Mouse (Mus musculus) G1E (cell line): ENCODE measurements at regions not wholly inside any gene's neighbourhood (a gene's known extent, or its start where the extent isn't known, plus 50 kb on each side); places are given as distances from the start of the nearest gene placed in this dataset.

Experiments used
- ATAC-seq: 2 replicates; pipeline ENCODE4 v1.8.0; 2016; ENCODE audit warnings: mild to moderate bottlenecking; ENCODE audit not compliant: insufficient number of reproducible peaks, poor library complexity, low FRiP score, severe bottlenecking; ENCODE audit errors: extremely low read depth
- DNase-seq: peaks from one replicate; pipeline ENCODE4 v3.0.0; 2012; ENCODE audit warnings: low spot score
- H3K27me3 ChIP-seq: 2 replicates; pipeline ENCODE4 v1.6.1; 2012; ENCODE audit warnings: mild to moderate bottlenecking, low read length, inconsistent platforms; ENCODE audit not compliant: insufficient read depth
- H3K36me3 ChIP-seq: replicated peaks from 2 replicates; pipeline ENCODE3; 2012; ENCODE audit warnings: mild to moderate bottlenecking, inconsistent platforms
- H3K4me1 ChIP-seq: 2 replicates; pipeline ENCODE4 v1.6.1; 2012; ENCODE audit warnings: low read depth, low read length, inconsistent platforms, mixed read lengths; ENCODE audit not compliant: insufficient read depth
- H3K4me3 ChIP-seq: 2 replicates; pipeline ENCODE4 v1.5.1; 2012; ENCODE audit warnings: low read depth, mild to moderate bottlenecking, inconsistent platforms, low read length, moderate library complexity, mixed read lengths
- H3K9me3 ChIP-seq: replicated peaks from 2 replicates; pipeline ENCODE4 v1.6.1; 2012; ENCODE audit warnings: inconsistent platforms
- CTCF ChIP-seq: IDR thresholded peaks from 2 replicates; pipeline ENCODE4 v1.5.1; 2012; ENCODE audit warnings: low read depth, low read length, inconsistent platforms, mixed read lengths
- GATA1 ChIP-seq: IDR thresholded peaks from 2 replicates; pipeline ENCODE4 v1.6.1; 2012; ENCODE audit warnings: borderline replicate concordance, low read length, inconsistent platforms, mixed read lengths
- GATA2 ChIP-seq: IDR thresholded peaks from 2 replicates; pipeline ENCODE4 v1.6.1; 2012; ENCODE audit warnings: low read depth, low read length, inconsistent platforms, borderline replicate concordance
- POLR2AphosphoS5 ChIP-seq: IDR thresholded peaks from 2 replicates; pipeline ENCODE4 v1.6.1; 2012; ENCODE audit warnings: low read depth, low read length, inconsistent platforms; ENCODE audit not compliant: insufficient replicate concordance
- TAL1 ChIP-seq: conservative IDR thresholded peaks from 2 replicates; pipeline ENCODE4 v1.6.1; 2012; ENCODE audit warnings: low read depth, low read length, inconsistent platforms, mixed read lengths

DNA sequence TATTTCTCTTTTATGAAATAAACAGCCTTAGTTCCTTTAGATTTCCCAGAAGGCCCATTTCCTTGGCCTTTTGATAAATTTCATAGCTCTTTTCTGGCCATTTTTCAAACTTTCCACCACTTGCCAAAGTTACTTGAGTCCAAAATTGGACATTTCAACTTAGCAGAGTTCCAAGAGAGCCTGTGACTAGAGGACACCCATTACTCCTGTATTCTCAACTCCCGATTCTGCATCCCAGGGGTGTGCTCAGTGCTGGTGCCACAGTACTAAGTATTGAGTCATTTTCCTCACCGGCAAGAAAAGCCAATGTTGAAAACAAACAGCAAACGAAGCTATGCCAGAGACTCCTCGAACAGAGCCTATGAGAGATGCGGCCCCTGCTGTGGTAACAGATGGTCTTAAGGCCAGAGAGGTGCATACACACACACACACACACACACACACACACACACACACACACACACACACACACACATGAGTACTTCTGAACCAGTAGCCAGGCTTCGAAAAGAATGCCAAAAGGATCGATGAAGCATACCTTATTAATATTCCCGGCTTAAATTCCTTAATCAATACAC is 126.5 kb downstream of the Tmx1 start:
- Histone ChIP-seq H3K9me3 (no peaks in the 10 kb centered on the region), H3K4me3 (no peak overlapping the region), H3K27me3 (peaks cover 6% of the 10 kb centered on the region; the same call in 1 of the 2 replicates), H3K4me1 (no peaks in the 10 kb centered on the region), H3K36me3 (no peaks in the 10 kb centered on the region)
- ATAC-seq (no peak), DNase-seq (no peak)
- TF ChIP-seq POLR2AphosphoS5 (no peak), GATA2 (no peak), GATA1 (no peak), CTCF (no peak), TAL1 (no peak)

DNA sequence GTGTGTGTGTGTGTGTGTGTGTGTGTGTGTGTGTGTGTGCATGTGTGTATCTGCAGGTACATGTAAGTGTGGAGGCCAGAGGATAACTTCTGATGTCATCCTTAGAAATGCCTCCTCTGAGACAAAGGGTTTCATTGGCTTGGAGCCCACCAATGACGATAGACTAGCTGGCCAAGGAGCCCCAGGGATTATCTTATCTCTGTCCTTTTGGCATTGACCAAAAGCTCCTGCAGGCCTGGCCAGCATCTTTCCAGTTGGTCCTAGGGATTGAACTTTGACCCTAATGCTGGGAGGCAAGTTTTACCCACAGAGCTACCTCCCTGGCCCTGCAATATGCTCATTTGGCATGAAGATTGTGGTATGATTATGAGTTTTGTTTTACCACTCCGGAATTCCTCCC is 133.3 kb downstream of the Tmx1 start:
- no peak for ATAC-seq
- no peaks in the 10 kb centered on the region for H3K9me3 ChIP-seq

DNA sequence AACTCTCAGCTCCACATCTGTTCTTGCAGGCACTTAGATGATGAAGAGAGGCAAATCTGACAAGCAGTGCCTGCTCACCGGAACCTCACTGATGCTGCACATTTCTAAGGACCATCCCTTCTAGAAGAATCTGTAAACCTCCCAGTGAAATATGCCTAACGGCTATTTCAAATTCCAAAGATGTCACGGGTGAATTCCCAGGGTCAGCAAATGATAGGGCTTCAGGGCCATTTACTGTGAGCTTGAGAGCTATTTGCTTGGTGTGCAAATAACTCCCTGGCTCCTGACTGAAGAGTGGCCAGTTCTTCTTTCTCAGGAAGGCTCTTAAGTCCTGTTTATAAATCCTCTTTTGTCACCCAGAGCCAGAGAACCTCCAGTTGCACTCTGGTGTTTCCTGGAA is 135.3 kb downstream of the Tmx1 start:
- no peak for TF ChIP-seq GATA2
- no peak for TF ChIP-seq POLR2AphosphoS5
- no peak for TF ChIP-seq GATA1
- no peak for TF ChIP-seq TAL1
- no peak for TF ChIP-seq CTCF
- Histone ChIP-seq H3K9me3 (no peaks in the 10 kb centered on the region), H3K4me3 (no peak overlapping the region), H3K4me1 (no peaks in the 10 kb centered on the region), H3K36me3 (no peaks in the 10 kb centered on the region), H3K27me3 (peaks cover 7% of the 10 kb centered on the region; the same call in 1 of the 2 replicates)
- no peak for ATAC-seq
- DNase-seq = no peak

More for the DNA sequence above, 133.3 kb downstream of the Tmx1 start:
- Histone ChIP-seq H3K4me1 (no peaks in the 10 kb centered on the region), H3K4me3 (no peak overlapping the region), H3K27me3 (peaks cover 7% of the 10 kb centered on the region), H3K36me3 (no peaks in the 10 kb centered on the region)
- DNase-seq = no peak
- TF ChIP-seq GATA2 = no peak
- no peak for TF ChIP-seq POLR2AphosphoS5
- TF ChIP-seq TAL1 = no peak
- no peak for TF ChIP-seq CTCF
- TF ChIP-seq GATA1 = no peak

DNA sequence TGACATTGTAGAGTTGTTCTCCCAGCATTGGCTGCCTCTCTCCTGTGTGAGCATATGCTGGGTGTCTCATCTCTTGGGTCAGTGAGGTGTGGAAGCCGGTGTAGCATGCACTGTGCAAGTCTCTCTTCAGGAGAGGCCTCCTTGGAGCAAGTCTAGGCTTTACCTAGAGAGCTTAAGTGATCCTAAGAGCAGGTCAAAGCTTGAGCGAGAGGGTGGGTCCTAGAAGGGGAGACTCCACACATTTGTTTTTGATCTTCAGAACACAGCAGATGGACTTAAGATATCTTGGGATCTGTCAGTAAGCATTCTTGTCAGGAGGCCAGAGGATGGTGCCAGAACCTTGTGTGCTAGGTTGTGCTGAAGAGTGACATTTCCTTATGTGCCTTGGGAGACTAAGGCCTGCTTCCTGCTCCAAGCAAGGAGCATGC is 136.4 kb downstream of the Tmx1 start:
- DNase-seq (no peak), ATAC-seq (no peak)
- H3K4me1 ChIP-seq = no peaks in the 10 kb centered on the region
- no peaks in the 10 kb centered on the region for H3K9me3 ChIP-seq
- no peaks in the 10 kb centered on the region for H3K36me3 ChIP-seq
- no peak for TF ChIP-seq TAL1
- TF ChIP-seq CTCF = no peak
- TF ChIP-seq GATA2 = no peak
- TF ChIP-seq POLR2AphosphoS5 = no peak
- no peak for TF ChIP-seq GATA1
- H3K4me3 ChIP-seq = no peak overlapping the region
- H3K27me3 ChIP-seq = peaks cover 7% of the 10 kb centered on the region; the same call in 1 of the 2 replicates

DNA sequence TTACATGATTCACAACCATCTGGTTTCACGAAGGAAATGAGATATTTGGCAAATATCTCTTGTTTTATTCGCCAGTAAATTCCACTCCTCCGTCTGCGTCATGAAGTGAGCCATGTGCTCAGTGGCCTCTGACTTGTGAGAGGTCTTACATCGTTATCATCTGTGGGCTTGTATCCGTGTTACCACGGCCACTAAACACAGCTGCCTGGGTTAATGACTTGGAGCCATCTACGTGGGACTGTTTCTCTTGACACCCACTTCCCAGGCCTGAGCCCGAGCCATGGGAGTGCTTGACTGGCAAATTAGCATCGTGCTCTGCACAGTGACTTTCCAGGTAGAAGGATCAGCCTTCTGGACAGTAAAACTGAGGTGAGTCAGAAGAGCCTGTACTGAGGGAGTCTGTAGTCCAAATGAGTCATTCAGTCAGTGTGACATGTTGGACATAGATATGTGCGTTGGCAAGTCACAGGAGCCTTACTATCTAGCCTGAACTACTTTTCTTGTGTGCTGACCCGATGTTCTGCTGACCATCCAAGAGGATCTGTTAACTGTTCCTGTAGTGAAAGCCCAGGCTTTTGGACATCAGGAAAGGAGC is 137.7 kb downstream of the Tmx1 start:
- TF ChIP-seq CTCF = no peak
- TF ChIP-seq GATA1 = no peak
- TF ChIP-seq POLR2AphosphoS5 = no peak
- no peak for TF ChIP-seq TAL1
- TF ChIP-seq GATA2 = no peak
- no peaks in the 10 kb centered on the region for H3K9me3 ChIP-seq
- no peak overlapping the region for H3K4me3 ChIP-seq
- ATAC-seq = no peak
- peaks cover 7% of the 10 kb centered on the region; the same call in 1 of the 2 replicates for H3K27me3 ChIP-seq
- no peaks in the 10 kb centered on the region for H3K36me3 ChIP-seq
- H3K4me1 ChIP-seq = no peaks in the 10 kb centered on the region
- DNase-seq = no peak

DNA sequence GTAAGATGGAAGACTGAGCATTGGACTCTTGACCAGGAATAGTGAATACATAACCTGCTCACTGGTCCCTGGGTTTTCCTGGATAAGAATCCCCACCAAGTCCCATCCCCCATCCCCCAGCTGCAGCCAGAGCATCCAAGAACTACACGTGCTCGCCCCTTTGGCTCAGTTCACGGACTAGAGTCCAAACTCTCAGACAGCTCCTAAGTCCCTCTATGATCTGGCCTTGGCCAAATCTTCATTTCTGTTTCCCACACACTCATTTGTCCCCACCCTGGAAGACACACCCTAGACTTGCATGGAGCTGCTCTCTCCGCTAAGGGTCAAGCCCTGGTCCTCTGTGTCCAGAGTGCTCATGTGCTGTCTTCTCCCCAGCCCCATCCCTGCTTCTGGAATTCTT is 139.9 kb downstream of the Tmx1 start:
- ATAC-seq = no peak
- peaks cover 7% of the 10 kb centered on the region; the same call in 1 of the 2 replicates for H3K27me3 ChIP-seq
- TF ChIP-seq TAL1 = no peak
- TF ChIP-seq CTCF = no peak
- no peak for TF ChIP-seq GATA2
- no peak for TF ChIP-seq GATA1
- TF ChIP-seq POLR2AphosphoS5 = no peak
- no peak overlapping the region for H3K4me3 ChIP-seq
- no peaks in the 10 kb centered on the region for H3K9me3 ChIP-seq
- H3K36me3 ChIP-seq = no peaks in the 10 kb centered on the region
- DNase-seq = no peak
- H3K4me1 ChIP-seq = no peaks in the 10 kb centered on the region

GRCm38 (mm10) chr12:70598211-70598701 is 145.4 kb downstream of the Tmx1 start:
- Histone ChIP-seq H3K4me1 (no peaks in the 10 kb centered on the region), H3K27me3 (peaks cover 2% of the 10 kb centered on the region), H3K9me3 (peaks cover 3% of the 10 kb centered on the region), H3K4me3 (no peak overlapping the region), H3K36me3 (no peaks in the 10 kb centered on the region)
- TF ChIP-seq GATA1 (no peak), CTCF (no peak), POLR2AphosphoS5 (no peak), TAL1 (no peak), GATA2 (no peak)
- no peak for ATAC-seq
- DNase-seq = no peak
